ENCODE assay signal across 16 mouse cellular contexts in the genomic region with DNA sequence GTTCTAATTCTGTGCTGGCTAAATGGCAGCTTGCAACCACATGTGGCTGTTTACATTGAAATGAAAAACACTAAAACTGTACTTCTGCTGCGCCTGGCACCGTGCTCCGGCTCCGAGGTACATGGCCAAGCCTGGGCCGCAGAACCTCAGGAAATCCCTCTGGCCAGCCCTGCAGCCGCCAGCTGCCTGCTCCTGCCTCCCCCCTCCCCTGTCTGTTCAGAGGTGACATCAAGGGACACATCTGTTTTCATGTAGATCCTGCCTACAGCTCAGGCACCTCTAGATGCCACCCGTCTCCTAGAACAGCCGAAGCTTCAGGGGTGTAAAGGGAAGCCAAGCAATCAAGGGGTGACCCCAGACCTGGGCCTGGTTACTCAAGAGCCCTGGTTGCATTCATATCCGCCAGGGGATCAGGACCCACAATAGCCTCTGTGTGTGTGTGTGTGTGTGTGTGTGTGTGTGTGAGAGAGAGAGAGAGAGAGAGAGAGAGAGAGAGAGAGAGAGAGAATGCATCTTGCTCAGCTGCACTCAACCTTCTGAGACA. TPM values are rescaled to one million over a fixed set of nuclear protein-coding genes. Genes with fewer than 3 reads are reported as not detected.
DNase-seq lines count a peak whose midpoint lies in the region; ATAC-seq and TF ChIP-seq lines count a peak whose summit lies in the region.
"Had no signal": no experiment of that assay in that cellular context is flagged by ENCODE, and none has a peak within 500 bp of the region (broad histone marks: within the 10 kb centered on the region; RNA-seq: fewer than 3 reads in every experiment).

No protein-coding gene starts in this region.

- WGBS in forebrain, postnatal 0 days: 56% methylated on average over 9 of the region's 9 CpGs
- 64% methylated on average over 9 of the region's 9 CpGs for WGBS in forebrain, embryonic 15.5 days
- 64% methylated on average over 9 of the region's 9 CpGs for WGBS in midbrain, embryonic 10.5 days
- WGBS in midbrain, embryonic 14.5 days: 65% methylated on average over 9 of the region's 9 CpGs

- peak overlapping the region; percentile 19; the same call in 1 of the 2 replicates for H3K9ac ChIP-seq in forebrain, postnatal 0 days
- no peak overlapping the region for H3K9ac ChIP-seq in forebrain, embryonic 15.5 days (replicated peaks)
- no peak overlapping the region for H3K9ac ChIP-seq in midbrain, embryonic 14.5 days (replicated peaks; ENCODE audit: low read length)

- no peak overlapping the region for H3K4me2 ChIP-seq in forebrain, postnatal 0 days (ENCODE audit: low read depth)
- H3K4me2 ChIP-seq in forebrain, embryonic 15.5 days (replicated peaks): no peak overlapping the region
- no peak overlapping the region for H3K4me2 ChIP-seq in midbrain, embryonic 14.5 days (ENCODE audit: low read length)

- no peak overlapping the region for H3K27ac ChIP-seq in forebrain, postnatal 0 days (ENCODE audit: low read depth, low read length)
- H3K27ac ChIP-seq in forebrain, embryonic 15.5 days (replicated peaks): no peak overlapping the region
- H3K27ac ChIP-seq in midbrain, embryonic 10.5 days (replicated peaks): peak overlapping the region; percentile 14; the same call in 1 of the 2 replicates
- no peak overlapping the region for H3K27ac ChIP-seq in midbrain, embryonic 14.5 days (replicated peaks; ENCODE audit: low read depth, low read length)
- H3K27ac ChIP-seq: left cerebral cortex, adult 2 months had no signal

- no peaks in the 10 kb centered on the region for H3K27me3 ChIP-seq in forebrain, postnatal 0 days (ENCODE audit: insufficient read depth, low read length)
- no peaks in the 10 kb centered on the region for H3K27me3 ChIP-seq in forebrain, embryonic 15.5 days
- no peaks in the 10 kb centered on the region for H3K27me3 ChIP-seq in midbrain, embryonic 10.5 days (ENCODE audit: low read depth, poor library complexity, severe bottlenecking)
- H3K27me3 ChIP-seq in midbrain, embryonic 14.5 days (ENCODE audit: control insufficient read depth, insufficient read depth, low read length): no peaks in the 10 kb centered on the region

- no peak for DNase-seq in forebrain, postnatal 0 days
- no peak for DNase-seq in midbrain, embryonic 10.5 days (ENCODE audit: low spot score)
- no peak for DNase-seq in midbrain, embryonic 14.5 days
- peak; percentile 41 to 52 for DNase-seq in thymus, postnatal 10 days (ENCODE audit: low spot score in 2 of 2)
- DNase-seq in ovary, postnatal 10 days (ENCODE audit: low spot score): no peak
- DNase-seq in urinary bladder, postnatal 25 days (ENCODE audit: low spot score): no peak
- DNase-seq: cerebellum, postnatal 10 days; heart, postnatal 10 days; kidney, adult 11 months; lung, adult 2 months; spleen, adult 18-20 months had no signal

- no peaks in the 10 kb centered on the region for H3K36me3 ChIP-seq in forebrain, postnatal 0 days (ENCODE audit: insufficient read depth)
- no peaks in the 10 kb centered on the region for H3K36me3 ChIP-seq in forebrain, embryonic 15.5 days
- no peaks in the 10 kb centered on the region; the same call in 1 of the 2 replicates for H3K36me3 ChIP-seq in midbrain, embryonic 10.5 days
- H3K36me3 ChIP-seq in midbrain, embryonic 14.5 days (ENCODE audit: control insufficient read depth, insufficient read depth, low read length): no peaks in the 10 kb centered on the region

- H3K4me3 ChIP-seq in forebrain, postnatal 0 days (ENCODE audit: low read depth, low read length): no peak overlapping the region
- H3K4me3 ChIP-seq in forebrain, embryonic 15.5 days: no peak overlapping the region
- no peak overlapping the region for H3K4me3 ChIP-seq in midbrain, embryonic 10.5 days
- H3K4me3 ChIP-seq in midbrain, embryonic 14.5 days (replicated peaks; ENCODE audit: low read depth, low read length): no peak overlapping the region
- H3K4me3 ChIP-seq: left cerebral cortex, adult 2 months had no signal

- TF ChIP-seq CTCF in forebrain, postnatal 0 days (IDR thresholded peaks at IDR 0.05; ENCODE audit: low read depth): no peak

- H3K9me3 ChIP-seq in forebrain, postnatal 0 days (ENCODE audit: low read length): no peaks in the 10 kb centered on the region
- H3K9me3 ChIP-seq in forebrain, embryonic 15.5 days: no peaks in the 10 kb centered on the region
- H3K9me3 ChIP-seq in midbrain, embryonic 10.5 days (replicated peaks): no peaks in the 10 kb centered on the region
- H3K9me3 ChIP-seq in midbrain, embryonic 14.5 days (ENCODE audit: control insufficient read depth, low read length): no peaks in the 10 kb centered on the region

- ATAC-seq in forebrain, postnatal 0 days: no peak
- no peak for ATAC-seq in forebrain, embryonic 15.5 days (replicated peaks)
- no peak for ATAC-seq in midbrain, embryonic 14.5 days (ENCODE audit: low FRiP score, low TSS enrichment)
- ATAC-seq in hematopoietic stem cell, adult 5-6 weeks (replicated peaks in 1 of 2; ENCODE audit: insufficient read depth in 1 of 2, low FRiP score in 2 of 2, low TSS enrichment in 1 of 2, low read depth in 1 of 2, poor library complexity in 2 of 2, severe bottlenecking in 2 of 2): peak; percentile 24 to 49
- ATAC-seq: activated CD4-positive, CD25-positive, alpha-beta regulatory T cell, adult 4 months had no signal

- no peaks in the 10 kb centered on the region for H3K4me1 ChIP-seq in forebrain, postnatal 0 days (ENCODE audit: insufficient read depth)
- H3K4me1 ChIP-seq in forebrain, embryonic 15.5 days: peaks cover 12% of the 10 kb centered on the region; the same call in 1 of the 2 replicates
- peaks cover 22% of the 10 kb centered on the region for H3K4me1 ChIP-seq in midbrain, embryonic 10.5 days
- H3K4me1 ChIP-seq in midbrain, embryonic 14.5 days (ENCODE audit: control insufficient read depth, insufficient read depth, low read length): 0 out of 2 replicates have a peak, but pooled peaks cover 8% of the 10 kb centered on the region

RNA-seq across cellular contexts. Expression of gene Selenon, which starts 6.7 kb away (rescaled TPM):
- total RNA-seq in forebrain, postnatal 0 days (2014; rRNA removed): 17.1 and 17.9 TPM in 2 replicates
- 11.8 and 13.4 TPM in 2 replicates for polyA plus RNA-seq in forebrain, postnatal 0 days (2015; fragmentation: Nextera tagmentation; extraction: Ambion mirVana)
- 11.8 and 27.5 TPM in 2 replicates for polyA plus RNA-seq in forebrain, embryonic 15.5 days (2015; fragmentation: Nextera tagmentation; extraction: Ambion mirVana)
- 8.4 and 8.6 TPM in 2 replicates for polyA plus RNA-seq in midbrain, embryonic 10.5 days (2016; fragmentation: Nextera tagmentation; extraction: Ambion mirVana)
- 14.2 and 15.9 TPM in 2 replicates for polyA plus RNA-seq in midbrain, embryonic 14.5 days (2014; fragmentation: Nextera tagmentation; extraction: Ambion mirVana)
- 8.2 and 9.2 TPM in 2 replicates for total RNA-seq in hematopoietic stem cell, adult 5-6 weeks (2017)

RNA-seq across cellular contexts. Expression of gene Mtfr1l, which starts 23.5 kb away (rescaled TPM):
- total RNA-seq in forebrain, postnatal 0 days (2014; rRNA removed): 116 and 119 TPM in 2 replicates
- polyA plus RNA-seq in forebrain, postnatal 0 days (2015; fragmentation: Nextera tagmentation; extraction: Ambion mirVana): 191 and 194 TPM in 2 replicates
- 157 and 161 TPM in 2 replicates for polyA plus RNA-seq in forebrain, embryonic 15.5 days (2015; fragmentation: Nextera tagmentation; extraction: Ambion mirVana)
- polyA plus RNA-seq in midbrain, embryonic 10.5 days (2016; fragmentation: Nextera tagmentation; extraction: Ambion mirVana): 120 and 127 TPM in 2 replicates
- polyA plus RNA-seq in midbrain, embryonic 14.5 days (2014; fragmentation: Nextera tagmentation; extraction: Ambion mirVana): 181 and 185 TPM in 2 replicates
- total RNA-seq in hematopoietic stem cell, adult 5-6 weeks (2017): 51.8 and 71.4 TPM in 2 replicates

RNA-seq across cellular contexts. Expression of gene Aunip, which starts 47.8 kb away (rescaled TPM):
- 1.2 and 1.8 TPM in 2 replicates for total RNA-seq in forebrain, postnatal 0 days (2014; rRNA removed)
- polyA plus RNA-seq in forebrain, postnatal 0 days (2015; fragmentation: Nextera tagmentation; extraction: Ambion mirVana): 1.1 and 1.3 TPM in 2 replicates
- polyA plus RNA-seq in forebrain, embryonic 15.5 days (2015; fragmentation: Nextera tagmentation; extraction: Ambion mirVana): 5.1 and 6.8 TPM in 2 replicates
- polyA plus RNA-seq in midbrain, embryonic 10.5 days (2016; fragmentation: Nextera tagmentation; extraction: Ambion mirVana): 25.5 and 28.6 TPM in 2 replicates
- 0.78 and 1.6 TPM in 2 replicates for polyA plus RNA-seq in midbrain, embryonic 14.5 days (2014; fragmentation: Nextera tagmentation; extraction: Ambion mirVana)
- total RNA-seq in hematopoietic stem cell, adult 5-6 weeks (2017): 15.8 and 34.0 TPM in 2 replicates
- total RNA-seq: monocyte, adult 5-6 weeks had no signal
- polyA plus RNA-seq: lung, adult 2 months had no signal

Comparison
In these comparisons a context has a peak if more than half of its experiments do, and no peak if none do; other contexts are left out.
1. ATAC-seq: peak in hematopoietic stem cell, adult 5-6 weeks (2 of 2); none in forebrain, postnatal 0 days (single experiment), forebrain, embryonic 15.5 days (single experiment) and midbrain, embryonic 14.5 days (single experiment).
2. DNase-seq: peak in thymus, postnatal 10 days (2 of 2); none in forebrain, postnatal 0 days (single experiment), midbrain, embryonic 10.5 days (single experiment), midbrain, embryonic 14.5 days (single experiment), ovary, postnatal 10 days (single experiment) and urinary bladder, postnatal 25 days (single experiment).